Mouse (Mus musculus): ENCODE measurements at regions not wholly inside any gene's neighbourhood (a gene's known extent, or its start where the extent isn't known, plus 50 kb on each side); places are given as distances from the start of the nearest gene placed in this dataset.

GRCm38 (mm10) chr2:169168795-169169194 lies 213.4 kb upstream of the Zfp64 start:
- TF ChIP-seq CTCF (IDR thresholded peaks at IDR 0.05; ENCODE audit: insufficient read depth, low read depth, low read length): no peak
- no peak for TF ChIP-seq POLR2A (IDR thresholded peaks at IDR 0.05; ENCODE audit: insufficient read depth, low read depth, low read length)

All from olfactory bulb, adult 2 months (tissue).